Mouse (Mus musculus) lung, postnatal 0 days (tissue): Measurements from ENCODE around the gene Dnajc12.

ENCODE experiments used
- CTCF ChIP-seq: IDR thresholded peaks from 2 replicates; pipeline ENCODE4 v1.5.1; 2016; ENCODE audit warnings: antibody characterized with exemption, mild to moderate bottlenecking
- EP300 ChIP-seq: IDR thresholded peaks from 2 replicates; pipeline ENCODE4 v1.6.1; 2016; ENCODE audit warnings: antibody characterized with exemption, mild to moderate bottlenecking, control low read depth

DNA sequence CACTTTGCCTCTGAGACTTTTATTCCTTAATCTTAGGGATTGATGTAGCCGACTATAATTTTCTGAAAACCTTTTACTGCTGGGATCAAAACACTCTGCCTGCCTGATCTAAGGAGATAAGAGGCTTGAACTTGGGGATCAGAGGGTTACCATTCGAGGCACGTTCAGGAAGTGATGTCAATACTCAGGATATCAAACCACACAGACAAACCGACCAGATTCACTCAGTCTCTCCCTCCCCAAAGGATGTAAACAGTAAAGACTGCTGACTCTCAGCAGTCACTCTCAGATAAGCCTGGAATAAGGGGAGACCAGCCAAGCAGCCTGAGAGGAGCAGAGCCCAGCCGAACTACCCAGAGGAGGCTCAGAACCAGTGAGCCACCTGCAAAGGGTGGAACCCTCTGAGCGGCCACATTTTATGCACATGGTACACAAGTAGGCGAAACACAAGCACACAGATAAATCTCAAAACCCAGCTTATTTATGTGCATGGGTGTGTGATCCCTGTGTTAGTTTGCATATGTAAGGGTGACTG is 57.5 kb downstream of the Dnajc12 start:
- no peak for TF ChIP-seq EP300
- no peak for TF ChIP-seq CTCF
